Mouse (Mus musculus): ENCODE results near the gene Zfp804b. TPM values are rescaled to one million over a fixed set of nuclear protein-coding genes. Genes with fewer than 3 reads are reported as not detected.
"Not testable (repeated sequence)": the region's sequence is repeated elsewhere in the genome, so short reads cannot be mapped to it uniquely, and the experiment has no call there.

The Zfp804b gene
- polyA plus RNA-seq (2015; fragmentation: Nextera tagmentation; extraction: Ambion mirVana): 0.17 and 0.23 TPM in 2 replicates

- Histone ChIP-seq H3K9ac (peak within 1 kb of the TSS; percentile 79), H3K36me3 (no peaks in the 10 kb centered on the region), H3K27ac (replicated peaks) (no peak within 1 kb of the TSS), H3K4me1 (peaks cover 4% of the 10 kb centered on the region; the same call in 1 of the 2 replicates), H3K4me2 (peak within 1 kb of the TSS; percentile 88), H3K9me3 (no peaks in the 10 kb centered on the region), H3K27me3 (replicated peaks) (no peaks in the 10 kb centered on the region), H3K4me3 (peak within 1 kb of the TSS; percentile 73)
- WGBS: under 1% methylated on average over 50 of the region's 50 CpGs
- ATAC-seq (ENCODE audit: extremely low read depth, insufficient number of reproducible peaks, low FRiP score, low TSS enrichment): 0 out of 2 replicates have a peak, but pooled peaks have one; percentile 51
These were observed at the start of gene Zfp804b for GRCm38 (mm10) chr5:7344145-7345010. Gene Zfp804b, minus strand, starts transcription at chr5:7344756.

- H3K4me3 ChIP-seq; ATAC-seq (ENCODE audit: extremely low read depth, insufficient number of reproducible peaks, low FRiP score, low TSS enrichment); H3K36me3 ChIP-seq; H3K27ac ChIP-seq (replicated peaks); H3K27me3 ChIP-seq (replicated peaks); H3K9ac ChIP-seq; H3K4me2 ChIP-seq; H3K4me1 ChIP-seq; H3K9me3 ChIP-seq: not testable (repeated sequence)
- 73% methylated on average over 1 of the region's 1 CpGs for WGBS
These were observed 20.1 kb upstream of the Zfp804b start for GRCm38 (mm10) chr5:7364616-7365015.

- ATAC-seq (ENCODE audit: extremely low read depth, insufficient number of reproducible peaks, low FRiP score, low TSS enrichment): no peak
- no peaks in the 10 kb centered on the region for H3K9me3 ChIP-seq
- H3K4me2 ChIP-seq: peak overlapping the region; percentile 88
- no peak overlapping the region for H3K27ac ChIP-seq (replicated peaks)
- no peaks in the 10 kb centered on the region for H3K27me3 ChIP-seq (replicated peaks)
- peaks cover 4% of the 10 kb centered on the region; the same call in 1 of the 2 replicates for H3K4me1 ChIP-seq
- H3K36me3 ChIP-seq: no peaks in the 10 kb centered on the region
- H3K9ac ChIP-seq: peak overlapping the region; percentile 79
- peak overlapping the region; percentile 73 for H3K4me3 ChIP-seq
- 1% methylated on average over 11 of the region's 11 CpGs for WGBS
These were observed 444 bp upstream of the Zfp804b start for GRCm38 (mm10) chr5:7345011-7345389.

- no peaks in the 10 kb centered on the region for H3K4me1 ChIP-seq
- no peak overlapping the region for H3K9ac ChIP-seq
- H3K4me3 ChIP-seq: no peak overlapping the region
- H3K27me3 ChIP-seq (replicated peaks): no peaks in the 10 kb centered on the region
- H3K4me2 ChIP-seq: no peak overlapping the region
- no peak for ATAC-seq (ENCODE audit: extremely low read depth, insufficient number of reproducible peaks, low FRiP score, low TSS enrichment)
- H3K36me3 ChIP-seq: no peaks in the 10 kb centered on the region
- H3K9me3 ChIP-seq: no peaks in the 10 kb centered on the region
- WGBS: 81% methylated on average over 4 of the region's 4 CpGs
- no peak overlapping the region for H3K27ac ChIP-seq (replicated peaks)
These were observed 19.0 kb downstream of the Zfp804b start for GRCm38 (mm10) chr5:7325594-7325993.

- ATAC-seq (ENCODE audit: extremely low read depth, insufficient number of reproducible peaks, low FRiP score, low TSS enrichment): no peak
- H3K36me3 ChIP-seq: no peaks in the 10 kb centered on the region
- H3K9ac ChIP-seq: no peak within 1 kb of the TSS
- 66% methylated on average over 1 of the region's 1 CpGs for WGBS
- no peak within 1 kb of the TSS for H3K4me2 ChIP-seq
- no peak within 1 kb of the TSS for H3K4me3 ChIP-seq
- H3K4me1 ChIP-seq: no peaks in the 10 kb centered on the region
- H3K9me3 ChIP-seq: no peaks in the 10 kb centered on the region
- H3K27me3 ChIP-seq (replicated peaks): no peaks in the 10 kb centered on the region
- H3K27ac ChIP-seq (replicated peaks): no peak within 1 kb of the TSS
These were observed 40.7 kb downstream of the Zfp804b start, which contains the start of gene Tex47 for GRCm38 (mm10) chr5:7303819-7304218. Gene Tex47, plus strand, starts transcription at chr5:7304119.

- no peak overlapping the region for H3K4me2 ChIP-seq
These were observed 41.6 kb downstream of the Zfp804b start for GRCm38 (mm10) chr5:7302969-7303368.

GRCm38 (mm10) chr5:7284336-7284735 lies 60.2 kb downstream of the Zfp804b start:
- Histone ChIP-seq H3K9me3 (no peaks in the 10 kb centered on the region), H3K4me1 (no peaks in the 10 kb centered on the region), H3K4me2 (no peak overlapping the region), H3K4me3 (no peak overlapping the region), H3K27me3 (replicated peaks) (no peaks in the 10 kb centered on the region), H3K36me3 (no peaks in the 10 kb centered on the region), H3K9ac (no peak overlapping the region), H3K27ac (replicated peaks) (no peak overlapping the region)
- WGBS: 78% methylated on average over 1 of the region's 1 CpGs
- no peak for ATAC-seq (ENCODE audit: extremely low read depth, insufficient number of reproducible peaks, low FRiP score, low TSS enrichment)

More at GRCm38 (mm10) chr5:7302969-7303368, 41.6 kb downstream of the Zfp804b start:
- no peak for ATAC-seq (ENCODE audit: extremely low read depth, insufficient number of reproducible peaks, low FRiP score, low TSS enrichment)
- no peak overlapping the region for H3K9ac ChIP-seq
- H3K9me3 ChIP-seq: no peaks in the 10 kb centered on the region
- no peak overlapping the region for H3K27ac ChIP-seq (replicated peaks)
- H3K36me3 ChIP-seq: no peaks in the 10 kb centered on the region
- H3K4me1 ChIP-seq: no peaks in the 10 kb centered on the region
- H3K27me3 ChIP-seq (replicated peaks): no peaks in the 10 kb centered on the region
- no peak overlapping the region for H3K4me3 ChIP-seq
- 45% methylated on average over 1 of the region's 1 CpGs for WGBS

- WGBS: 72% methylated on average over 7 of the region's 7 CpGs
- Histone ChIP-seq H3K9ac (no peak overlapping the region), H3K27me3 (replicated peaks) (no peaks in the 10 kb centered on the region), H3K9me3 (no peaks in the 10 kb centered on the region), H3K4me1 (no peaks in the 10 kb centered on the region), H3K4me2 (no peak overlapping the region), H3K36me3 (no peaks in the 10 kb centered on the region), H3K4me3 (no peak overlapping the region), H3K27ac (replicated peaks) (no peak overlapping the region)
- no peak for ATAC-seq (ENCODE audit: extremely low read depth, insufficient number of reproducible peaks, low FRiP score, low TSS enrichment)
These were observed 67.7 kb downstream of the Zfp804b start for GRCm38 (mm10) chr5:7276659-7277455.

- 85% methylated on average over 9 of the region's 9 CpGs for WGBS
- no peak overlapping the region for H3K27ac ChIP-seq (replicated peaks)
- H3K4me2 ChIP-seq: no peak overlapping the region
- no peak for ATAC-seq (ENCODE audit: extremely low read depth, insufficient number of reproducible peaks, low FRiP score, low TSS enrichment)
- H3K36me3 ChIP-seq: no peaks in the 10 kb centered on the region
- no peaks in the 10 kb centered on the region for H3K4me1 ChIP-seq
- H3K27me3 ChIP-seq (replicated peaks): no peaks in the 10 kb centered on the region
- no peaks in the 10 kb centered on the region for H3K9me3 ChIP-seq
- no peak overlapping the region for H3K4me3 ChIP-seq
- H3K9ac ChIP-seq: no peak overlapping the region
These were observed 167.0 kb downstream of the Zfp804b start for GRCm38 (mm10) chr5:7177589-7177988.

- H3K27ac ChIP-seq (replicated peaks): 0 out of 2 replicates have a peak overlapping the region, but pooled peaks have one; percentile 12
- ATAC-seq (ENCODE audit: extremely low read depth, insufficient number of reproducible peaks, low FRiP score, low TSS enrichment): no peak
- H3K4me3 ChIP-seq: no peak overlapping the region
- WGBS: 54% methylated on average over 3 of the region's 3 CpGs
- H3K4me1 ChIP-seq: no peaks in the 10 kb centered on the region; the same call in 1 of the 2 replicates
- H3K9me3 ChIP-seq: no peaks in the 10 kb centered on the region
- no peaks in the 10 kb centered on the region for H3K36me3 ChIP-seq
- no peak overlapping the region for H3K9ac ChIP-seq
- H3K4me2 ChIP-seq: no peak overlapping the region
- H3K27me3 ChIP-seq (replicated peaks): no peaks in the 10 kb centered on the region
These were observed 204.9 kb downstream of the Zfp804b start for GRCm38 (mm10) chr5:7139658-7140057.

- no peak for ATAC-seq (ENCODE audit: extremely low read depth, insufficient number of reproducible peaks, low FRiP score, low TSS enrichment)
- H3K9me3 ChIP-seq: no peaks in the 10 kb centered on the region
- H3K4me1 ChIP-seq: no peaks in the 10 kb centered on the region
- no peaks in the 10 kb centered on the region for H3K36me3 ChIP-seq
- no peak overlapping the region for H3K9ac ChIP-seq
- H3K27ac ChIP-seq (replicated peaks): no peak overlapping the region
- H3K27me3 ChIP-seq (replicated peaks): no peaks in the 10 kb centered on the region
- no peak overlapping the region for H3K4me2 ChIP-seq
- WGBS: 56% methylated on average over 2 of the region's 2 CpGs
- H3K4me3 ChIP-seq: no peak overlapping the region
These were observed 242.2 kb downstream of the Zfp804b start for GRCm38 (mm10) chr5:7102387-7102786.

All from heart, embryonic 13.5 days (tissue).